Mouse (Mus musculus): ENCODE measurements around the gene Myo9a. TPM values are rescaled to one million over a fixed set of nuclear protein-coding genes. Genes with fewer than 3 reads are reported as not detected.
"Not testable (repeated sequence)": the region's sequence is repeated elsewhere in the genome, so short reads cannot be mapped to it uniquely, and the experiment has no call there.

Gene Myo9a
- total and polyA plus RNA-seq, 2 experiments from 2014 or later = 16.5 to 38.3 TPM

GRCm38 (mm10) chr9:59748387-59748786, 2.3 kb upstream of the Myo9a start:
- Histone ChIP-seq H3K4me3 (ENCODE audit: low read depth, low read length) (no peak overlapping the region), H3K9ac (replicated peaks; ENCODE audit: low read length, poor library complexity, severe bottlenecking) (no peak overlapping the region), H3K9me3 (ENCODE audit: low read length) (no peaks in the 10 kb centered on the region), H3K27ac (ENCODE audit: low read depth, low read length) (no peak overlapping the region), H3K4me1 (ENCODE audit: insufficient read depth, low read length) (no peaks in the 10 kb centered on the region), H3K27me3 (ENCODE audit: insufficient read depth, low read length) (no peaks in the 10 kb centered on the region), H3K36me3 (ENCODE audit: insufficient read depth, low read length) (no peaks in the 10 kb centered on the region), H3K4me2 (ENCODE audit: low read depth, low read length, poor library complexity, severe bottlenecking) (no peak overlapping the region)
- ATAC-seq (ENCODE audit: low FRiP score) (no peak), DNase-seq (ENCODE audit: low spot score) (no peak)
- no peak for TF ChIP-seq CTCF (IDR thresholded peaks at IDR 0.05)
- WGBS = 95% methylated on average over 2 of the region's 2 CpGs

GRCm38 (mm10) chr9:59748969-59749368, 1.7 kb upstream of the Myo9a start:
- no peak for TF ChIP-seq CTCF (IDR thresholded peaks at IDR 0.05)
- DNase-seq (ENCODE audit: low spot score) = no peak
- Histone ChIP-seq H3K27me3 (ENCODE audit: insufficient read depth, low read length) (no peaks in the 10 kb centered on the region), H3K27ac (ENCODE audit: low read depth, low read length) (no peak overlapping the region), H3K9ac (replicated peaks; ENCODE audit: low read length, poor library complexity, severe bottlenecking) (no peak overlapping the region), H3K9me3 (ENCODE audit: low read length) (no peaks in the 10 kb centered on the region), H3K36me3 (ENCODE audit: insufficient read depth, low read length) (no peaks in the 10 kb centered on the region), H3K4me2 (ENCODE audit: low read depth, low read length, poor library complexity, severe bottlenecking) (no peak overlapping the region), H3K4me1 (ENCODE audit: insufficient read depth, low read length) (no peaks in the 10 kb centered on the region), H3K4me3 (ENCODE audit: low read depth, low read length) (no peak overlapping the region)
- ATAC-seq (ENCODE audit: low FRiP score) = no peak
- WGBS = 86% methylated on average over 11 of the region's 11 CpGs

GRCm38 (mm10) chr9:59749581-59750265, 973 bp upstream of the Myo9a start:
- ATAC-seq (ENCODE audit: low FRiP score) = no peak
- Histone ChIP-seq H3K9me3 (ENCODE audit: low read length) (no peaks in the 10 kb centered on the region), H3K36me3 (ENCODE audit: insufficient read depth, low read length) (no peaks in the 10 kb centered on the region), H3K27ac (ENCODE audit: low read depth, low read length) (peak overlapping the region; percentile 90), H3K27me3 (ENCODE audit: insufficient read depth, low read length) (no peaks in the 10 kb centered on the region), H3K9ac (replicated peaks; ENCODE audit: low read length, poor library complexity, severe bottlenecking) (peak overlapping the region; percentile 71), H3K4me3 (ENCODE audit: low read depth, low read length) (peak overlapping the region; percentile 55), H3K4me2 (ENCODE audit: low read depth, low read length, poor library complexity, severe bottlenecking) (peak overlapping the region; percentile 63), H3K4me1 (ENCODE audit: insufficient read depth, low read length) (no peaks in the 10 kb centered on the region)
- 34% methylated on average over 12 of the region's 12 CpGs for WGBS
- no peak for TF ChIP-seq CTCF (IDR thresholded peaks at IDR 0.05)
- DNase-seq (ENCODE audit: low spot score) = no peak

- TF ChIP-seq CTCF (IDR thresholded peaks at IDR 0.05) = no peak
- no peaks in the 10 kb centered on the region for H3K36me3 ChIP-seq (ENCODE audit: insufficient read depth, low read length)
- peak overlapping the region; percentile 75 for H3K4me2 ChIP-seq (ENCODE audit: low read depth, low read length, poor library complexity, severe bottlenecking)
- no peaks in the 10 kb centered on the region for H3K4me1 ChIP-seq (ENCODE audit: insufficient read depth, low read length)
- DNase-seq (ENCODE audit: low spot score) (no peak), ATAC-seq (ENCODE audit: low FRiP score) (peak; percentile 90)
- H3K4me3 ChIP-seq (ENCODE audit: low read depth, low read length) = peak overlapping the region; percentile 55
- 0% methylated on average over 36 of the region's 49 CpGs for WGBS
- H3K9me3 ChIP-seq (ENCODE audit: low read length) = no peaks in the 10 kb centered on the region
- peak overlapping the region; percentile 73 for H3K27ac ChIP-seq (ENCODE audit: low read depth, low read length)
- H3K27me3 ChIP-seq (ENCODE audit: insufficient read depth, low read length) = no peaks in the 10 kb centered on the region
- H3K9ac ChIP-seq (replicated peaks; ENCODE audit: low read length, poor library complexity, severe bottlenecking) = peak overlapping the region; percentile 71
Measured at GRCm38 (mm10) chr9:59751066-59751581, 428 bp downstream of the Myo9a start.

- peak overlapping the region; percentile 55 for H3K4me3 ChIP-seq (ENCODE audit: low read depth, low read length)
- H3K27ac ChIP-seq (ENCODE audit: low read depth, low read length) = no peak overlapping the region; the same call in 1 of the 2 replicates
- H3K9me3 ChIP-seq (ENCODE audit: low read length) = no peaks in the 10 kb centered on the region
- H3K36me3 ChIP-seq (ENCODE audit: insufficient read depth, low read length) = no peaks in the 10 kb centered on the region
- H3K27me3 ChIP-seq (ENCODE audit: insufficient read depth, low read length) = no peaks in the 10 kb centered on the region
- DNase-seq (ENCODE audit: low spot score) (no peak), ATAC-seq (ENCODE audit: low FRiP score) (no peak)
- peak overlapping the region; percentile 75 for H3K4me2 ChIP-seq (ENCODE audit: low read depth, low read length, poor library complexity, severe bottlenecking)
- WGBS = 4% methylated on average over 2 of the region's 2 CpGs
- no peak for TF ChIP-seq CTCF (IDR thresholded peaks at IDR 0.05)
- H3K4me1 ChIP-seq (ENCODE audit: insufficient read depth, low read length) = no peaks in the 10 kb centered on the region
- peak overlapping the region; percentile 71 for H3K9ac ChIP-seq (replicated peaks; ENCODE audit: low read length, poor library complexity, severe bottlenecking)
Measured at GRCm38 (mm10) chr9:59751966-59752365, 1.3 kb downstream of the Myo9a start.

DNA sequence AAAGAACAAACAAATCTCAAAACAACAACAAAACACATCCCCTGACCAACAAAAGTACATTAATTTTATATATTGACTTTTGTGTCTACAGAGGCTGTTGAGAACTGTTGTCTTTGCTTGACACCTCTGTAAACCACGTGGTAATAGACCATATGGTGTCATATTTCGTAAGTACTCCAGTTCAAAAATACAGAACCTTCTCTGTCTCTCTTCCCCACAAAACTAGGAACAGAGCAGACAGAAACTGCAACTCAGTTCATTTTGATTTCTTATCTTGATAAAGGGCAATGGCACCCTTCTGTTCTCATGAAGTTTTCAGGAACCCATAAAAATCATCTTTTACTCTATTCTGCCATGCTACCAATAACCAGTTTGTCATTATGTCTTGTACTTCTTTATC, 4.5 kb downstream of the Myo9a start:
- no peaks in the 10 kb centered on the region for H3K4me1 ChIP-seq (ENCODE audit: insufficient read depth, low read length)
- no peak overlapping the region for H3K27ac ChIP-seq (ENCODE audit: low read depth, low read length)
- DNase-seq (ENCODE audit: low spot score) (no peak), ATAC-seq (ENCODE audit: low FRiP score) (no peak)
- H3K9ac ChIP-seq (replicated peaks; ENCODE audit: low read length, poor library complexity, severe bottlenecking) = no peak overlapping the region
- no peaks in the 10 kb centered on the region for H3K9me3 ChIP-seq (ENCODE audit: low read length)
- H3K4me3 ChIP-seq (ENCODE audit: low read depth, low read length) = no peak overlapping the region
- H3K27me3 ChIP-seq (ENCODE audit: insufficient read depth, low read length) = no peaks in the 10 kb centered on the region
- 74% methylated on average over 2 of the region's 2 CpGs for WGBS
- no peak overlapping the region for H3K4me2 ChIP-seq (ENCODE audit: low read depth, low read length, poor library complexity, severe bottlenecking)
- TF ChIP-seq CTCF (IDR thresholded peaks at IDR 0.05) = no peak
- no peaks in the 10 kb centered on the region for H3K36me3 ChIP-seq (ENCODE audit: insufficient read depth, low read length)

DNA sequence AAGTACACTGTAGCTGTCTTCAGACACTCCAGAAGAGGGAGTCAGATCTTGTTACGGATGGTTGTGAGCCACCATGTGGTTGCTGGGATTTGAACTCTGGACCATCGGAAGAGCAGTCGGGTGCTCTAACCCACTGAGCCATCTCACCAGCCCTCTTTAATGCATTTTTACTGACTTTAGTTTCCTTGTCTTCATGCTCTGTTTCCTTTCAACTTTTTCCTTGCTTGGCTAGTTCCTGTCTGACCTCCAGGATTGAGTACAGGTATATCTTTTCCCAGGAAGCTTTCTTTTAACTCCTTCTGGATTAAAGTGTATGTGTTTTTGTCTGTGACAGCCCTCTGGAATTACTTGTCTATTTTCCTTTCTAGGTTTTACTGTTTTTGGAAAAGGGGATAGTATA, 6.3 kb downstream of the Myo9a start:
- not testable (repeated sequence) for DNase-seq (ENCODE audit: low spot score); H3K27ac ChIP-seq (ENCODE audit: low read depth, low read length); H3K36me3 ChIP-seq (ENCODE audit: insufficient read depth, low read length); H3K9ac ChIP-seq (replicated peaks; ENCODE audit: low read length, poor library complexity, severe bottlenecking); H3K4me3 ChIP-seq (ENCODE audit: low read depth, low read length); ATAC-seq (ENCODE audit: low FRiP score); H3K4me2 ChIP-seq (ENCODE audit: low read depth, low read length, poor library complexity, severe bottlenecking); H3K4me1 ChIP-seq (ENCODE audit: insufficient read depth, low read length); H3K9me3 ChIP-seq (ENCODE audit: low read length); H3K27me3 ChIP-seq (ENCODE audit: insufficient read depth, low read length)
- 95% methylated on average over 2 of the region's 3 CpGs for WGBS

Data from midbrain, postnatal 0 days (tissue).